Mouse (Mus musculus) kidney, postnatal 14 days (tissue): ENCODE measurements around the gene Mindy4.
A peak's percentile ranks its signal among the peaks of the same experiment; 100 is the strongest.
"Not testable (repeated sequence)": the region's sequence is repeated elsewhere in the genome, so short reads cannot be mapped to it uniquely, and the experiment has no call there.

ENCODE experiments used
- DNase-seq: peaks from one replicate; pipeline ENCODE4 v3.0.0; 2022; ENCODE audit warnings: mixed read lengths

Gene Mindy4

DNA sequence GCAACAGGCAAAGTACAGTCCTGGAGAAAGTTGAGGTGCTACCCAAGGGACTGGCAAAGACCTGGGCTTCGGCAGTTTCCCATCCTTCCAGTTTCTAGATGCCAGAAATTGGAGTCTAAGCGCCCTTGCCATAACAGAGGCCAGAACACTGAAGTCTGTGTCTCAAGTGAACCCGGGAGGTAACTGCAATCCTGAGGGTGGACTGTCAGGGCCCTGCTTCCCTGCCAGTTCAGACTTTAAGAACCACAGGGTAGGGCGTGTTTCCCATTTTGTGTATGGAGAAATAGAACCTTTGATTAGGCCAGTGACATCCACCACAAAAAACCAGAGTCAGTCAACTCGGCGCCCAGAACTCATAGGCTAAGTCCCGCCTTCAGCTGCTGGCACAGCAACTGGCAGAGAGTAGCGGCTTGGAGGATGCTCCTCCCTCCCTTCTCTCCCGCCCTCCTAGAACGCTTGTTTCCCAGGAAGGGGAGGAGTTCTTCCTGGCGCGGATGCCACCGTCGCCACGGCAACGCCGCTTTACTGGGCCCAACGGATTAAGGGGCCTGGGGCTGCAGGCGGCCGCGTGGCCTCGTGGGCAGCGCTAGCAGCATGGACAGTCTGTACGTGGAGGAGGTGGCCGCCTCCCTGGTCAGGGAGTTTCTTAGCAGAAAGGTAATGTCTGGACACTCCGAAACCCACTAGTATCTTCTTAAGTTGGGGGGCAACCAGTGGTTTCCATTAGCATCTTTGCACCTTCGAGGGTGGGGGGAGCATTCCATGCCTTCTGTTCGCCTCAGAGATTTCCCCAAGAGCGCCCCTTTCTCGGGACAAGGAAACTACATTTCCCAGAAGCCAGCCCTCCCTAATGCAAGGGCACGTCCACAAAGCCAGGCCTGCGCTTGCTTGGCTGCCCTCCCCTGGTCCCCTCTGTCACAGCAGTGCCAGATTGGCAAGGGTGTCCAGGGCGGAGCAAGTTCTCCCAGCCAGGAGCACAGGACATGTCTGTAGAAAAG is at the start of gene Mindy4:
Gene Mindy4 (plus strand): TSS at position 471 of the 998 bp plus-strand sequence.
- DNase-seq: peak; percentile 93

DNA sequence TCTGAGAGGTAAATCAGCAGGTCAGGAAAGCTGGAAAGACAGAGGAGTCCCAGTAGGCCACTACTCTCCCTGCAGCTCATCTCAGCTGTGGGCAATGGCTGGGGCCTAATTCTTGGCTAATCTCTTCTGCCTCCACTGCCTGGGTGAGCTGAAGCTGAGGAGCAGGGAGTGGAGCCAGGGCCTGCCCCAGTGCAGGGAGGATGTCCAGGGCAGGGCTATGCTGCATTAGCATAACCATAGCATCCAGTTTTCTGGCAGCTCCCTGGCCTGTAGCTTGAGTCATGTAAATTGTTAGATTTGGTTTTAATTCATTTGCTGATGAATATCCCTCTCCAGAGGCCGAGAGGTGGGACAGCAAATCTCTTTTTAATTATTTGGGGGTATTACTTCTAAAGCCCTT is 43.9 kb upstream of the Mindy4 start:
- DNase-seq: no peak

DNA sequence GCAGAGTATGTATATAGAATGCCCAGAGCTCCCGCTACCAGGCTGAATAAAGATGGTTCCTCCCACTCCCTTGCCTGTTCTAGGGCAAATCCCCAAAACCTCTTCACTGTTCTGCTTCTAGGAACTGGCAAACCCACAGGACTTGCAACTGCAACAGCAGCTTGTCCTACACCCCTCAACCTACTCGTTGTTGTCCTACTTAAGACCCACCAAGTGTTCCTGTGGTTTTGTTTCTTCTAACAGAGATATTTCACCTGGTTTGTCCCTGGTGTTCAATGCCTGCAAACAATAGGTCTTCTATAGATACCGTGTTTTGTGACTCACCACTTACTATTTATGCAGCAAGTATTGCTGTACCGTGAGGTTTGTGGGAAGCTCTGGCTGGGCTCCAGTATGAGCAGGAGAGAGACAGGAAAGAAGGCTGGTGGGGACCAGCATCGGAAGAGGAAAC is 41.8 kb upstream of the Mindy4 start:
- no peak for DNase-seq

DNA sequence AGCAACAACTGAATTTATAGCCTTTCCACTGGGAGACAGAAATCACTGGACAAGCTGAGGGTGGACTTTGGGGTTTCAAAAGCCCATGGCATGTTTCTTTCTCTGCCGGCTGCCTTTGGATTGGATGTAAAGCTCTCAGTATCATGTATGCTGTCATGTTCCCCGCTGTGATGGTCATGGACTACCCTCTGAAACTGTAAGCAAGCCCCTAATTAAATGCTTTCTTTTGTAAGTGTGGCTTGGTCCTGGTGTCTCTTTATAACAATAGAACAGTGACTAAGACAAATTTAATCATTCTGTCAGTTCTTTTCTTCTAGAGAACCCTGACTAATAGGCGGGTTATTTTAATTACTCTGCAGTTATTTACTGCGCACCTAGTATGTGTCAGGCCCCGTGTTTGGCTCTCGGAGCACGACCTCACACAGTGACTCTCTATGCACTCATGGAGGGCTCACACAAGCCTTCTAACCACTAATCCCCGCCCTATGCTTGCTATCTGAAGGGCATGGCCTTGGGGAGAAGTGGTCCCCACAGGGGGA is 40.1 kb upstream of the Mindy4 start:
- no peak for DNase-seq

DNA sequence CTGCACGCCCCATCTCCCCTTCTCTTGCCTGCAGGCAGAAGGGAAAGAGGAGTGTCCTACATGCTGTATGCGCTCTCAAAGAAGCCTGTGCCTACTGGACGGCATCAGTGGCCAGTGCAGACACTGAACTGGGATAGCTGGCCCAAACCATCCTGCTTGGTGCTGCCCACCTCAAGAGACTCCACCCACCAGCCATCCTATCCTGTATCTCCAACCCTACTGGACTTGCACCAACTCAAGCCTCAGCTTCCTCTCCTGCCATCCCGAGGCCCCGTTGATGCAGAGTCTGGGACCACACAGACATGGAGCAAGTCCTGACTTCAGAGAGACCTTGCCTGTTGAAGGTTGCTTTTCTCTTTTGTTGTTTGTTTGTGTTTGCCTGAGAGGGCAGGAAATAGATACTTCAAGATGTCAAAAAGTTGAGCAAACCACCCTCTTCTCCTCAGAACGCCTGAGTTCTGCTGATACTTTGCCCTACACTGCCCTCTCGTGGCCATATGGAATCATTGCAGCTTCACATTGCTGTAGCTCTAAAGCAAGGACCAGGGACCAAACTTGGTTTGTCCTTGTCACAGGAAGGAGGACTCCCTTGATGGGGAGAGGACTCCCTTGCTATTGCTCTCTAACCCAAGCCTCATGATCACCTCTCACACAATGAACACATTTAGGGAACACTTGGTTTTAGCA is 36.3 kb upstream of the Mindy4 start:
- DNase-seq: peak; percentile 79

DNA sequence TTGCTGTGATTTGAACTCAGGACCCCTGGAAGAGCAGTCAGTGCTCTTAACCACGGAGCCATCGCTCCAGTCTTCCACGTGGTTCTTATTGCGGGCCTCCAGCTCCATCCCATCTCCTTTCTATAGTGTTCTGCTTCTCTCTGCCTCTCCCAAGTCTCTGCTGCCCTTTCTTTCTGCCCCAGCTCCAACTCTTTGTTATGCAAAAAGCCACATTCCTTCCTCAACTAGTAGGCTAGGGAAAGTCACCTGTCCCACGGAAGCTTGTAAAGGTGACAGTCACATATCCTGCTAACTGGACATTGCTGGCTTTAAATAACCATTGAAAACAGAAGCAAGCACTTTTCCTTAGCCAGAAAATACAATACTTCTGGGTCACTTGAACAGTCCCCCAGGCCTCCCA is 33.4 kb upstream of the Mindy4 start:
- DNase-seq: no peak

DNA sequence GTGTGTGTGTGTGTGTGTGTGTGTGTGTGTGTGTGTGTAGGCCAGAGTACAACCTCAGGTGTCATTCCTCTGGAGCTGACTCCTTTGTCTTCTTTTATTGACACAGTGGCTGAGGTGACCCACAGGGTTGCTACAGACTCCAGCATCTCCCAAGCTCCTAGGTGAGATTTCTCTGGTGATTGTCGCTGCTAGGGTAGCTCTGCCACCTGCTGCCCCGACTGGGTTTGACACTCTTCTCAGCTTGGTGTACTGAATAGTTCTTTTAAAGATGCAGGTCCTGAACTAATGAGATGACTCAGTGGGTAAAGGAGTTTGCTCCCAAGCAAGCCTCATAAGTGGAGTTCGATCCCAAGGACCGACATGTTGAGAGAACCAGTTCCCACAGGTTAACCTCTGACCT is 31.5 kb upstream of the Mindy4 start:
- DNase-seq: no peak

DNA sequence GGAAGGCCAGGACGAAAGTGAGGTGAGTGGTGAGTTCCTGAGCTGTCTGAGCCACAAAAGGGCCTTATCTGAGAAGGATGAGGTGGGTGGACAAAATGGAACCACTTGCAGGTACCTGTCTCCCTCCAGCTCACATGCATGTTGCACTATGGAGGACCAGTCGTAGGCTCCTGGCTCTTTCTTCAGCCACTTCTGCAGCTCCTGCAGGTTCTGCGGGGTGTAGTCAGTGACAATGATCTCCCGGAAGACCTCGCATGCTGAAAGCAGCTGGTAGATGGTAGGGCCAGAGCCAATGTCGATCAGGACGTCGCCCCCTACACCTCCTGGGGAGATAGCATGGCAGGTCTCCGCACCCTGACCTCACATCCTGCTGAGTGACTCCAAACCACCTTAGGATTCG is 30.0 kb upstream of the Mindy4 start:
- DNase-seq: no peak

DNA sequence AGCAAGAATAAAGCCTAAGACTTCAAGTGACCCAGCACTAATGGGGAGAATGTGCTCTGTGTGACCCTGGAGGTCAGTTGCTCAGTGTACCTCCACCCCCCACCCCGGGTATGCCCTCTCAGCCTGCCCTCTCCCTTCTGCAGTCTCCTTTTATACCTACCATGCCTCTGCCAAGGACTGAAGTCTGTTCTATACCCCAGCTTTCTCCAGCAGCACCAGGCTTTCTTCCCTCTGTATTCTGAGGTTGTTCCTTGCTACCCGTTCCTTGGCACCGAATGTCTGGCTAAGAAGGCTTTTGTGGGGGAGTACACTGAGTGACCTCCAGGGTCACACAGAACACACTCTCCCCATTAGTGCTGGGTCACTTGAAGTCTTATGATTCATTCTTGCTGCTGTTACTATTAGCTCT is 29.2 kb upstream of the Mindy4 start:
- DNase-seq: peak; percentile 24

DNA sequence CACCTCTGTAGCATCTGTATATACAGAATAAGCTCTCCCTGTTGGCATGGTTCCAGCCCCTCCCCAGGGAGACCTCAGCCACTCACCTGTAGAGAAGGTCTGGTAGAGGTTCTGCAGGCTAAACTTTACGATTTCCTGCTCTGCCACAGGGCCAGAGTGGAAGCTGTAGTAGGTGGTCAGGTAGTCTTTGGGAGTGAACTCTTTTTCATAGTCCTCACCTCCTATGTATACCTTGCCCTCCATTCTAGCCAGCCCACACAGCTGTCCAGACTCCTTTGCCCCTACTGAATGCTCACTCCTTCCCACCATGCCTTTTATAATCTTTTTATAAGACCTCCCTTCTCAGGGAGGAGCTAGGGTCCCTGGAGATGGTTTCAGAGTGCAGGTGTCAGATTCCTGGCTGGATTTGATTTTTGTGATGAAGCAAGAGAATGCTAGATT is 28.4 kb upstream of the Mindy4 start, which contains the start of gene Inmt:
Gene Inmt (minus strand): TSS at position 303 of the 441 bp plus-strand sequence.
- peak; percentile 46 for DNase-seq

DNA sequence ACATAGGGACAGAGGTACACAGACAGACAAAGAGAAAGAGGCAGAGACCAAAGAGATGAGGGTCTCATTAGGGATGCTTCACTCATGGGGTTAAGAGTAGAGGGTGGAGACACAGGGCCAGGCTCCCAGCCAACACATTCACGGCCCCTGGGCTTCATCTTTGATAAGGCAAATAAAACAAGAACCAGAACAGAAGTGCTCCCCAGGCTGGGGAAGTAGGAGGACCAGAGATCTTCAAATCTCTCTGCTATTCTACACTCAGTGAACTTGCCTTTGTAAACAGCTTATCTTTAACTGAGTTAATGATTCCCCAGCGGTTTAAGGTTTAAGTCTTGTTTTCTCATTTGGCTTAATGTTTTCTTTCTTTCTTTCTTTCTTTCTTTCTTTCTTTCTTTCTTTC is 27.7 kb upstream of the Mindy4 start:
- DNase-seq: peak; percentile 52

DNA sequence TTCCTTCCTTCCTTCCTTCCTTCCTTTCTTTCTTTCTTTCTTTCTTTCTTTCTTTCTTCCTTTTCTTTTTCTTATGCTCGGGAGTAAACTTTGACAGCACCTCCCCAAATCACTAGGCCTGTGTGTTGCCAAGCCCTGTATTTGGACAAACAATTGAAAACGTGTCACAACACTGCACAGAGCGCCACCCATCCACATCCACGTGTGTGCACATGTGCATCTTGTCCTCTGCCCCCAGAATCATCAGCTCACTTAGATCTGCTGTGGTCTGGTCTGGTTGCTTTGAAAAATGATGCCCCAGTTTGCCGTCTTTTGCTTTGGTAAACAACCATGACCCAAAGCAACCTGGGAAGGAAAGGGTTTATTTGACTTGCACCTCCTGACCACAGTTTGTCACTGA is 27.3 kb upstream of the Mindy4 start:
- DNase-seq: no peak

DNA sequence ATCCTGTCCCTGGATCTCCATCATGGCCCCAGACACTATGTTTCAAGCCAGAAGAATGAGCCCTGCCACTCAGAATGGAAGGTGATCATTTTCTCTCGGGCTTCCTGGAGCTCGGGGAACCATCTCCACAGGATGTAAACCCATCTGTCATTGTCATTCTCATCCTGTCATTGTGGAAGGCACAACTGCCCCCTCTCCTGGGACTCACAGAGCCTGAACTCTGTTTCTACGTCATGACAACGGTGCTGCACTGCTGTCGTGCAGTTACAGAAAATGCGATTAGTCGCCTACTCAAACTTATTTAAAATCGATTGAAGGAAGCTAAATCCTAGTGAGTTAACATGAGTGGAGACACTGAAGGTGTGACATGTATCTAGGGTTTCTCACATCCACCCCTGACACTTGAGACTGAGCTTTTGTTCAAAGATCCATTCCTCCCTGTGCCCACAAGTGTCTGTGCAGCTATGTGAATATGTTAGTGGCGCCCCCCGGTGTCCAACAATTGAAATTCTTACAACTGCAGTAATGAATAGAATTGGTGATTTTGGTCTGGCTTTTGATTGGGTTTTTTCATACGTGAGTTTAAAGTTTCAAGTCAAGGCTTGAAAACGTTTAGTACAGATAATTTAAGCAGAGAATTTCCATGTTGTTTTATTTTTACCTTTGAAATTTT is 26.0 kb upstream of the Mindy4 start:
- no peak for DNase-seq

DNA sequence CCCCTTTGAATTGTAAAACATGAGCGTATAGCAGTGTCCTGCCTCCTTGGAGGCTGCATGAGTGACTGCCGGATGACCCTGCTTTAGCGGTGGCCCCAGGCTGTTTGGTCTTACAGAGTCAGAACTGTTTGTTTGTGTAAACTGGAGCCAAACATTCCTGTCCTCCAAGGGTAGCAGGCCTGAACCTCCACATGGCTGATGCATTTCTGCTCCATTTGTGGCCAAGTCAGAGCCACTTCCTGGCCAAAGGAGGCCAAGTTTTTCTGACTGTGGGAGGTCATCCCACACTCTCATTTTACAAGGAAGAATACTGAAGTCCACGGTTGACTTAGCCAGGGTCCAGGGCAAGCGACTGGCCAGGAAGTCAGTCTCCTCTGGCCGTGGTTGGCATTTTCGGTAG is 23.6 kb upstream of the Mindy4 start:
- DNase-seq: peak; percentile 51

DNA sequence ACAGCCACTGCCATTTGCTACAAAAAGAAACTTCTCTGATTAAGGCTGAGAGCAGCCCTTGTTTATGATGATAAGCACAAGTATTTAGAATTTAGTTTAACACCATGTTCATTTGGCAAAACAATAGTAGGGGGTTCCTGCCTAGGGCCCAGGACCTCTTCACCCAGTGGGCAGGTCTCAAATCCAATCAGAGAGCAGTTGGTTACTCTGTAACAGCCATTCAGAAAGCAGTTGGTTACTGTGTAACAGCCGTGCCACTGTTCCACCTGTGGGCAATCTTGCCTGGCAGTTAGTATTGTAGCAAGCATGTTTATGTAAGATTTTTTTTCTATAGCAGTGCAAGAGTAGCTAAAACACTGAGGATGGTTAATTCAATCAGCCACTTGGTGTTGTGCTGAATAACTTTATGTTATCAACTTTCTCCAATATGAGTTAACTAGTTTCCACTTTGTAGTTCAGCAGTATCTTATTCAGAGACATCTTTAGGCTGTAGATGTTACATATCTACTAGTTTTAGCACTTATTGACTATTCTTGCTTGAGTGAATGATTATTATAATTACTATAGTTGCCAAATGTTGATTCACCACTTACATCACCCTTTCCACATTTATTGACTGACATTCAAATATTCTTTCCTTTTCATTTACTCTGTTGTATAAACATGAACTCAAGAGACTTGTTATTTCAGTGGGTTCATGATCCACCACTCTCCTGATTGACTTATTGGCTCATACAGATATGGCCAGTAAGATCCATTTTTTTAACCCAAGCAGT is 20.3 kb upstream of the Mindy4 start:
- DNase-seq: no peak

DNA sequence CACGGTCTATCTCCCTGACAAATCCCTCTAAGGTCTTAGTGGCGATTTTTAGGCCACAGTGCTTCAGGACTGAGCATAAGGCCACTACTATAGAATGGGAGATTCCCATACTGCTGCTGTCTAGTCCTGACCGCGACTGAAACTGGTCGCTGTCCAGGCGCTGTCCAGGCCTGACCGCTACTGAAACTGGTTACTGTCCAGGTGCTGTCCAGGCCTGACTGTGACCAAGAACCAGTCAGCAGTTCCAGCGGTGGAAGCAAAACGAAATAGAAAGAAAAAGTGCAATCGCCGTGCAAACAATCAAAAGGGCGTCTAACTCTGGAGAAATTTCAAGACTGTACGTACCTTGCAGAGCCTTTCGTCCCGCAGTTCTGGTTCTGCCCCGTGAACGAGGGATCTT is 15.4 kb upstream of the Mindy4 start:
- not testable (repeated sequence) for DNase-seq

DNA sequence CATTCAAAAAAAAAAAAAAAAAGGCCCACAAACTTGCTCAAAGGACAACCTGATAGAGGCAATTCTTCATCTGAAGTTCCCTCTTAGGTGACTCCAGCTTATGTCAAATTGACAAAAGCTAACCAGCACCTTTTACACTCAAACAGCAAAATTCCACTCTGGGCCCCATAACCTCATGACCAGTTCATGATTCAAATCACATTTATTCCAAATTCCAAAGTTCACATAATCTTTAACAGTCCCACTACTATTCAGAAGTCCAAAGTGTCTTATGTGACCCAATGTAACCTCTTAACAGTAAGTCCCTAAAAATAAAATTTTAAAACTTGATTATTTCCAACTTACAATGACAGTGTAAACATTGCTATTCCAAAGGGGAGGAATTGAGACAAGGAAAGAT is 13.8 kb upstream of the Mindy4 start:
- DNase-seq: no peak

DNA sequence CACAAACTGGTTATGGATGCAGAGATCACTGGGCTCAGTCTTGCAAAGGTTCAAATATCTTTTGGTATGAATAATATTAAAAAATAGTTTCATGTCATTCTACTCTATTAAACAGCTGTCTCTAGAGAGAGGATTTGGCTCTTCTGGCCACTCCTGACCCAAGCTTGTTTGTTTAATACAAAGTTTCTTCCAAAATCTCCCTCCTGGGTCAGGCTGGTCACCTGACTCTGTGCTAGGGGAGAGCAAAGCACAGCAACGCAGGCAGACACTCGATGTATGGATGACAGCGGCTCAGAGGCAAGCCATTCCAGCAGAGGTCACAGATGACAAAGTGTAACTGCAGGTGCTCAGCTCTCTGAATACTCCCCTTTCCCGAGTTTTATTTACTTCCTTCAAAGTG is 11.6 kb upstream of the Mindy4 start:
- DNase-seq: no peak

DNA sequence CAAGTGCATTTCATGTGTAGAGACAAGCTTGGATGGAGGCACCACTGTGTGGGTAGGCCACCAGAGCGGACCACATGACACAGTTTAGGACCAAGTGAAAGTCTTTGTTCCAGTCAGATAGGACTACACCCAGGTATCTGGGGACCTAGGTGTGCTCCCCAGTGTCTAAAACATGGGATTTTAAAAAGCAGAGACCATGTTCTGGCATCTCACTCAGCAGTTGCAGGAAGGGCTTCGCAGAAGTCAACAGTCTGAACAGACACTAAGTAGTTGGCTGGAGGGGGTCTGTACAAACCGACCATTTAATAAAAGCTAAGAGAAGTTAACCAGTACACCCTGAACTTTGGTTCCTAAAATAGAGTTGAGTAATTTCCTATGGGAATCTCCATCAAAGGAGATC is 10.0 kb upstream of the Mindy4 start:
- no peak for DNase-seq

DNA sequence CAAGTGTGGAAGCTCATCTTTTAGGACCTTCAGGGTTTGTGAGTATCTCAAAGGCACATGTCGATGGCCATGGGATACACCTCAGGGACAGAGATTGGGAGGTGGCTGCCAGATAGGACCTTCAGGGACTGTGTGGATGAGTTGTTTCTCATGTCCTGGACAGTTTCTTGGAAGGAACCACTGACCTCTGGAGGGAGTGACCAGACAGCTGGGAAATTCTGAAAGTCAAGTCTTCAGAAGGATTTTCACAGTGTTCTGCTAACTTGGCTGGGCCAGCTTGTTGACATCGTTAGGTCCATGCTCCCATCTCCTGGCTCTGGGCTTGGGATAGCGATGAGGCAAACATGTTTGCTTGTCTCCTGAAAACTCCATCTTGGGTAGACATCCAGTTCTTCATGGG is 4.1 kb upstream of the Mindy4 start:
- no peak for DNase-seq

DNA sequence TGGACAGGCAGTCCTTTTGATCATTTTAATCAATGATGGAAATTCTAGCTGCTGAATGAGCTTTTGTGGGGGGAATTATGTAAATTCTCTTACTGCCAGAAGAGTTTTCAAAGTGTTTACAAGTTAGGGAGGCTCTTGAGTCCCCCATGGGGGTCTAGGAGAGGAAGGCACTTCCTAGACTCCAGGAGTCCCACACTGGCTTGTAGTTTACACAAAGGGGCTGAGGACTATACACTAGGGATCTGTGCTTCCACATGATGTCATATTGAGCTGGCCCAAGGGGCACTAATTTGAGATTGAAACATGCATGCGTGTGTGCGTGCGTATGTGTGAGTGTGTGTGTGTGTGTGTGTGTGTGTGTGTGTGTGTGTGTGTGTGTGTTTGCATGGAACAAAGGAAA is 748 bp downstream of the Mindy4 start:
- no peak for DNase-seq

DNA sequence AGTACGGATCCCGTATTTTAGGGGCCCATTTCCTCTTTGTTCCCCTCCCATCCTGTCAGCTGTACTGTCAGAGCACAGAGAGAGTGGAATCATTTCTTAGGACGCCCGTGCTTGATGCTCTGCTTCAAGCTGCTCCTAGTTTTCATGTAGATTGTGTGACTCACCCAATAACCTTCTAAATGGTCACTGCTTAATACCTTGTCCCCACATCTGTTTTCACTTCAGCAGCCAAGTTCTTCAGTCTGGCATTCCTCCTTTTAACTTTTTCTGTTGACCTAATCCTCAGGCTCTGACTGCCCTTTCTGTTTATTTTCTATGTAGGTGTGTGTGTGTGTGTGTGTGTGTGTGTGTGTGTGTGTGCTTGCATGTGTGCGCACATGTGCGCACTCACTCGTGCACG is 4.6 kb downstream of the Mindy4 start:
- no peak for DNase-seq
